Mouse (Mus musculus) erythroblast, embryonic 14.5 days (primary cell): ENCODE results near the gene Fam89b. TPM values are rescaled to one million over a fixed set of nuclear protein-coding genes. Genes with fewer than 3 reads are reported as not detected.

Experiments
- H3K27me3 ChIP-seq: 2 replicates; pipeline ENCODE4 v1.6.1; 2012; ENCODE audit warnings: inconsistent platforms; ENCODE audit not compliant: control insufficient read depth
- H3K36me3 ChIP-seq: 2 replicates; pipeline ENCODE4 v1.6.1; 2012; ENCODE audit warnings: mild to moderate bottlenecking, inconsistent platforms; ENCODE audit not compliant: control insufficient read depth
- H3K4me1 ChIP-seq: 2 replicates; pipeline ENCODE4 v1.6.1; 2012; ENCODE audit warnings: inconsistent platforms; ENCODE audit not compliant: control insufficient read depth
- H3K4me3 ChIP-seq: replicated peaks from 2 replicates; pipeline ENCODE3; 2012; ENCODE audit warnings: moderate library complexity, mild to moderate bottlenecking, inconsistent platforms
- H3K9me3 ChIP-seq: 2 replicates; pipeline ENCODE4 v1.6.1; 2012; ENCODE audit warnings: low read length, inconsistent platforms, mixed read lengths; ENCODE audit not compliant: control insufficient read depth
- GATA1 ChIP-seq: IDR thresholded peaks from 2 replicates; pipeline ENCODE4 v1.6.1; 2012; ENCODE audit warnings: low read length, inconsistent platforms, mixed read lengths
- TAL1 ChIP-seq: IDR thresholded peaks from 3 replicates; pipeline ENCODE4 v1.6.1; 2012; ENCODE audit warnings: low read length, inconsistent platforms, mixed read lengths
- polyA plus RNA-seq: library from polyadenylated mRNA; stranded (reverse); fragments of >175 nt; gene quantifications from 2 replicates; pipeline ENCODE4 v1.2.3, GENCODE M21; 2012

The Fam89b gene
- polyA plus RNA-seq, 1 experiment = 33.0 TPM

- Histone ChIP-seq H3K4me3 (peak overlapping the region; percentile 16), H3K36me3 (no peaks in the 10 kb centered on the region), H3K27me3 (peaks cover 94% of the 10 kb centered on the region), H3K4me1 (peaks cover 12% of the 10 kb centered on the region), H3K9me3 (peaks cover 2% of the 10 kb centered on the region; the same call in 1 of the 2 replicates)
- TF ChIP-seq GATA1 = no peak
- no peak for TF ChIP-seq TAL1
Measured at GRCm38 (mm10) chr19:5741641-5742240, 12.3 kb upstream of the Fam89b start.

GRCm38 (mm10) chr19:5740320-5741317 is 11.2 kb upstream of the Fam89b start, which contains the start of gene Ltbp3:
Gene Ltbp3 (plus strand): TSS chr19:5740904.
- TF ChIP-seq GATA1 = no peak
- peaks cover 2% of the 10 kb centered on the region for H3K4me1 ChIP-seq
- peaks cover 94% of the 10 kb centered on the region for H3K27me3 ChIP-seq
- H3K9me3 ChIP-seq = peaks cover 2% of the 10 kb centered on the region; the same call in 1 of the 2 replicates
- no peaks in the 10 kb centered on the region for H3K36me3 ChIP-seq
- H3K4me3 ChIP-seq = no peak within 1 kb of the TSS

- H3K27me3 ChIP-seq = peaks cover 91% of the 10 kb centered on the region
- TF ChIP-seq GATA1 (no peak), TAL1 (no peak)
- H3K4me3 ChIP-seq = no peak overlapping the region
- H3K4me1 ChIP-seq = no peaks in the 10 kb centered on the region; the same call in none of the 2 replicates
- no peaks in the 10 kb centered on the region for H3K36me3 ChIP-seq
- H3K9me3 ChIP-seq = peaks cover 2% of the 10 kb centered on the region; the same call in 1 of the 2 replicates
Measured at GRCm38 (mm10) chr19:5739446-5739845, 10.0 kb upstream of the Fam89b start.

- Histone ChIP-seq H3K36me3 (peaks cover 23% of the 10 kb centered on the region), H3K9me3 (no peaks in the 10 kb centered on the region), H3K4me1 (peaks cover 30% of the 10 kb centered on the region), H3K27me3 (peaks cover 43% of the 10 kb centered on the region), H3K4me3 (no peak overlapping the region)
- TF ChIP-seq GATA1 = no peak
- no peak for TF ChIP-seq TAL1
Measured at GRCm38 (mm10) chr19:5734325-5734724, 4.9 kb upstream of the Fam89b start.

- Histone ChIP-seq H3K27me3 (peaks cover 20% of the 10 kb centered on the region), H3K4me3 (peak overlapping the region; percentile 74), H3K9me3 (no peaks in the 10 kb centered on the region), H3K4me1 (peaks cover 59% of the 10 kb centered on the region), H3K36me3 (peaks cover 43% of the 10 kb centered on the region)
- no peak for TF ChIP-seq GATA1
- TF ChIP-seq TAL1 = no peak
Measured at GRCm38 (mm10) chr19:5731264-5731978, 2.0 kb upstream of the Fam89b start.

- Histone ChIP-seq H3K4me3 (peak overlapping the region; percentile 74), H3K9me3 (no peaks in the 10 kb centered on the region), H3K4me1 (peaks cover 62% of the 10 kb centered on the region), H3K36me3 (peaks cover 48% of the 10 kb centered on the region), H3K27me3 (peaks cover 11% of the 10 kb centered on the region)
- TF ChIP-seq GATA1 (no peak), TAL1 (no peak)
Measured at GRCm38 (mm10) chr19:5730314-5731186, 1.1 kb upstream of the Fam89b start.

- H3K9me3 ChIP-seq = no peaks in the 10 kb centered on the region
- H3K4me1 ChIP-seq = peaks cover 72% of the 10 kb centered on the region
- TF ChIP-seq TAL1 (no peak), GATA1 (no peak)
- H3K27me3 ChIP-seq = peaks cover 3% of the 10 kb centered on the region
- peak overlapping the region; percentile 74 for H3K4me3 ChIP-seq
- H3K36me3 ChIP-seq = peaks cover 65% of the 10 kb centered on the region
Measured at GRCm38 (mm10) chr19:5728631-5729443, 616 bp downstream of the Fam89b start.
